Mouse (Mus musculus): ENCODE results near the gene Mblac2. TPM values are rescaled to one million over a fixed set of nuclear protein-coding genes. Genes with fewer than 3 reads are reported as not detected.

Gene Mblac2
- 28.7 and 35.1 TPM in 2 replicates for polyA plus RNA-seq (2021; fragmentation: Nextera tagmentation)
- long read RNA-seq, experiment 1, transcript Mblac2-201 (2 exons, 3,957 nt) = major isoform, 50 of 55 reads
- long read RNA-seq, experiment 1, partial matches to known transcripts = 0 of 55 reads
- long read RNA-seq, experiment 1, other reads (novel, unspliced or antisense) = 5 of 55 reads
- long read RNA-seq, experiment 2, transcript Mblac2-201 (2 exons, 3,957 nt) = major isoform, 57 of 66 reads
- long read RNA-seq, experiment 2, partial matches to known transcripts = 3 of 66 reads
- long read RNA-seq, experiment 2, other reads (novel, unspliced or antisense) = 6 of 66 reads

GRCm38 (mm10) chr13:81710775-81711545, at the start of gene Mblac2, which contains the start of gene Polr3g:
TSS of gene Mblac2 (plus strand) at chr13:81711341.
TSS of gene Polr3g (minus strand) at chr13:81711013.

GRCm38 (mm10) chr13:81782971-81783404, 71.8 kb downstream of the Mblac2 start, which contains the start of gene Cetn3:
TSS of gene Cetn3 (plus strand) at chr13:81783077.

Other genes starting within 250 kb of the Mblac2 start
- 1.4 and 1.7 TPM in 2 replicates for gene Adgrv1, start 78.2 kb upstream of the Mblac2 start, polyA plus RNA-seq (2021; fragmentation: Nextera tagmentation)
- 4.7 and 8.8 TPM in 2 replicates for gene Lysmd3, start 53.7 kb upstream of the Mblac2 start, polyA plus RNA-seq (2021; fragmentation: Nextera tagmentation)
- gene Polr3g, start 328 bp upstream of the Mblac2 start, polyA plus RNA-seq (2021; fragmentation: Nextera tagmentation) = 4.7 and 5.5 TPM in 2 replicates
- 143 and 162 TPM in 2 replicates for gene Cetn3, start 71.7 kb downstream of the Mblac2 start, polyA plus RNA-seq (2021; fragmentation: Nextera tagmentation)